Mouse (Mus musculus) embryo, embryonic 11.5 days (tissue): ENCODE measurements around the gene Usp20.
"Not testable (repeated sequence)": the region's sequence is repeated elsewhere in the genome, so short reads cannot be mapped to it uniquely, and the experiment has no call there.

Experiments
- DNase-seq: peaks from one replicate; pipeline ENCODE4 v3.0.0-alpha.2; 2012; ENCODE audit warnings: low read depth, low spot score

The Usp20 gene

DNA sequence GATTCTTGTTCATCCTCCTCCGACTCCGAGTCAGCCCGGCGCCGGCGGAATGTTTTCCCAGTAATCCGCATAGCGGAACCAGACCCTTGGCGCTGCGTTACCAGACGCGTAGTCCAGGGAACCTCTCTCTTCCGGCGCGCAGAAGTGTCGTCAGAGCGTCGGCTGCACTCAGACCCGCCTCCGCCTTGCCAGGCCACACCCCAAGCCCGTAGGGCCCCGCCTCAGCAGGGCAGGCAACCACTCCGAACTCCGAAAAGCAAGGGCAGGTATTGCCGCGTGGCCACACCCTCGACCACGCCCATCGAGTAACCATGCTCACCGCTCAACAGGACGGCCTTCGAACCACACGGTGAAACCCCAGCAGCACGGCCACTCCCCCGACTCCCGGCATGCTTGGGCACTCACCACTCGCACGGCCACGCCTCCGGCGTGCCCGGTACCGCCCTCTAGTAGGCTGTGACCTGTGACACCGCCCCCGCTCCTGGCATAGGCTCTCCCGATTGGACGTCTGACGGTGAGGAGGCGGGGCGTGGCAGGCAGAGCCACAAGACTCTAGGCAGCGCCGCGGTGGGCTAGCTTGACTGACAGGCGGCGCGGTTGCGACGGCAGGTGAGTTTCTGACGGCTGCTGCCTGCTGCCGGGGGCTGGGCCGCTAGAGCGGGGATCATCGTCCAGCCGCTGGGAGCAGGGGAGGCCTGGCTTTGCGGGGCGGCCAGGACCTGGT, at the start of gene Usp20, which contains the start of gene BC005624:
Gene Usp20 (plus strand): TSS at position 490 of the 724 bp plus-strand sequence.
Gene BC005624 (minus strand): TSS at position 412 of the 724 bp plus-strand sequence.
- DNase-seq: peak; percentile 100

DNA sequence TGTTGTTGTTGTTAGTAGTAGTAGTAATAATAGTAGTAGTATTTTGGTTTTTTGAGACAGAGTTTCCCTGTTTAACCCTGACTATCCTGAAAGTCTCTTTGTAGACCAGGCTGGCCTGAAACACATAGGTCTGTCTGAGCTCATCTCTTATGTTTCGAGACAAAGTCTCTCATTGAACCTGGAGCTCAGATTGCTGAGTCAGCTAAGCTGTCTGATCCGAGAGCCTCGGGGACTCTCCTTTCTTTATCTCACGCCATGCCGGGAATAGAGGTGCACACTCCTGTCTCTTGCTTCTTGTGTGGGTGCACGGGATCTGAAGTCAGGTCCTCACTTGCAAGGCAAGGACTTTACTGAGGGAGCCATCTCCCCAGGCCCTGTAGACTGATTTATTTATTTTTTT, 49.0 kb upstream of the Usp20 start:
- DNase-seq: no peak

DNA sequence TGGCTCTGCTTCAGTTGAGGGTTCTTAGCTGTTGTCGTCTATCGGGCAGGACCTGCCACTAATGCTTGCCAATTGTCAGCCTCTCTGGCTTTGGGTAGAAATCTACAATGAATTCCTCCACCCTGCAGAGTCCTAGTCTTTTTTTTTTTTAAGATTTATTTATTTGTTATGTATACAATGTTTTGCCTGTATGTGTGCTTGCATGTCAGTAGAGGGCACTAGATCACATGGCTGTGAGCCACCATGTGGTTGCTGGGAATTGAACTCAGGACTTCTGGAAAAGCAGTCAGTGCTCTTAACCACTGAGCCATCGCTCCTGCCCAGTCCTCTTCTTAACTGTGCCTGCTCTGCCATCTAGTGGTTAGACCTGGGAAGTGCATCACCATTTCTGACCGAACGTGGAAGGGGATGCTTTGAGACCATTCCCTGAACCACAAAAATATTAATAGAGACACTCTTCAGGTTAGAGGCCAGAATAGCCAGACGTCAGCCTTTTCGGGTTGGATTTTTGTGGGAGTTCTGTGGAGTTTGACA, 48.1 kb upstream of the Usp20 start:
- peak; percentile 68 for DNase-seq

DNA sequence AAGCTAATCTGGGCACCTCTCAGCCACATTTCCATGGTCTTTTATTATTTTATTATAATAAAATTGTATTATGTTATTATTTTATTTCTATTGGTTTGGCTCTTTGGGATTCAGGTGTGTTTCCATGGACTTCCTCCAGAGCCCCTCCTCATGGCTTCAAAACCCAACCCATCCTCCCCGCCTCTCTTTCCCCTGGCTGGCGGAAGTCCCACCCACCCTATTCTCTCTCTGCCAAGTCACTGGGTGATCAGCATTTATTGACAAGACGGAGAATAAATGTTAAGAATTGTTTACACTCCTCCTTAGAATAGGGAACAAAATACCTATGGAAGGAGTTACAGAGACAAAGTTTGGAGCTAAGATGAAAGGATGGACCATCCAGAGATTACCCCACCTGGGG, 45.3 kb upstream of the Usp20 start:
- DNase-seq: no peak

DNA sequence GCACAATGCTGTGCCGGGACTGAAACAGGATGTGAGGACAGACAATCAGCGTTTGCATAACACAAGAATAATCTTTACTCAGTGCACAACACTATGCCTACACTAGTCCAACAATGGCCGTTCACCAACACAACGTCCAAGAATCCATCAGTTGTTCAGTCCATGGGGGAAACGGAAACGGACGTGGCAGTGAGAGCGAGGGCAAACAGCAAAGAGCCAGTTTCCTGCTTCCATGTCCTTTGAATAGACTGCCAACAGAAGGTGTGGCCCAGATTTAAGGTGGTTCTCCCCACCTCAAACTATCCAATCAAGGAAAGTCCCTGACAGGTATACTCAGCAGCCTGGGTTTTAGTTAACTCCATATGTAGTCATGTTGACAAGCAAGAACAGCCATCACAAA, 44.3 kb upstream of the Usp20 start:
- no peak for DNase-seq

DNA sequence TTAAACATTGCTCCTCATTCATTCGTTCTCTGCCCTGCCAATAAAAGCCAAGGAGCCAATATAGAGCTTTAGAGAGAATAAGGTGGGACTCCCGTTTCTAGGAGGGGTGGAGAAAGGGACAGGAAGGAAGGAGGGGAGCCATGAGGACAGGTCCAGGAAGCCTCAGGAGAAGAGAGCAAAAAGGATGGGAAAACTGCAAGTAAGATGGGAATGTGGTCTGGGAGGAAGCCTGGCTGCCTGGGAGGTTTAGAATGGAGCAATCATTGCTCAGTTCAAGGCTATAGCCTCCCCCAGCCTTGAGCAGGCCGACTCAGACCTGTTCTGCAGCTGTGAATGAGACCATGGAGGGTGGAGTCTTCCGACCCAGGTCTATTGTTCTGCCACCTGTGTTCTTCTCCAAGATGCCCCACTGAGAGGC, 43.5 kb upstream of the Usp20 start:
- no peak for DNase-seq

DNA sequence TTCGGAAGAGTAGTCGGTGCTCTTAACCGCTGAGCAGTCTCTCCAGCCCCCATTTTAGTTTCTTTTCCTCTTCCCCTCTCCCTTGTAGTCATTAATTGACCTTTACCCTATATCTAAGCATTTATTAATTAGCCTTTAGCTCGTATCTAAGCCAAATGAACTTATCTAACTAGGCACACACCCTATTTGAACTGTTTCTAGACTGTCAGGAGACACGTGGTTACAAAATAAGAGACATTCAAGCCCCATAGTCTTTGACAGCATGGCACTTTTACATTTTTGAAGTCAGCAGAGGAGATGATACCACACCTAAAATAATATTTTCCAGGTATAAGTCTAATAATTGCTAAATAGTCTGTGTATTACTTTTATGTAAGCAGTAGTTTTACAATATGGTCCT, 40.5 kb upstream of the Usp20 start:
- no peak for DNase-seq

DNA sequence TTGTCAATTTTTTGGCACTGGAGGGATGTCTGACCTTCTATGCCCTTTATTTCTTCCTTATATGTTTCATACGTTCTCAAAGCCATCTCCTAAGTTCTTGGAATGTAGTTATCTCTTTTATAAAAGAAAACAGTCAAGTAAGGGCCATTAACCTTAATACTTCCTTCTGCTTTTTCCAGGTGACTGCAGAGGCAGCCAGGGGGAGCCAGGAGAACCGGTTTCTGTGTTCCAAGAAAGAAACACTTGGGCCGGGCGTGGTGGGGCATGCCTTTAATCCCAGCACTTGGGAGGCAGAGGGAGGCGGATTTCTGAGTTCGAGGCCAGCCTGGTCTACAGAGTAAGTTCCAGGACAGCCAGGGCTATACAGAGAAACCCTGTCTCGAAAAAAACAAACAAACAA, 40.0 kb upstream of the Usp20 start:
- DNase-seq: not testable (repeated sequence)

DNA sequence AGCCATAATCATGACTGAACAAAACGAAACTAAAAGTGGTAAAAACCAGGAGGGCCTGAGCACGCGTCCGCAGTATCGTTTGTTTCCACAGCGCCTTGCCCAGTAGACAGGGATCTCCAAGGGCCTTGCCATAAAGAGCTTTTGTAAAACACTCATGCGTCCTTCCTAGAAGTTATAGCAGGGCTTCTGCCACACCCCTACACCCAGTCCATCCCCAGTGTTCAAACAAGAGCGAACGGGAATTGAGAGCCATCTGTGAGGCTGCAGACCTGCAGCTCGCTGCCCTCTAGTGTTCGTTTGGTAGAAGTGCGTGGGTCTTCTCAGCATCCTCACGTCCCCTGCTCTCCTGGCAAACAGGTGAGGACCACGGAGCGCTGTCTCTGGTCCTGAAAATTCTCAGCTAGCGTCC, 39.5 kb upstream of the Usp20 start:
- DNase-seq: peak; percentile 78

DNA sequence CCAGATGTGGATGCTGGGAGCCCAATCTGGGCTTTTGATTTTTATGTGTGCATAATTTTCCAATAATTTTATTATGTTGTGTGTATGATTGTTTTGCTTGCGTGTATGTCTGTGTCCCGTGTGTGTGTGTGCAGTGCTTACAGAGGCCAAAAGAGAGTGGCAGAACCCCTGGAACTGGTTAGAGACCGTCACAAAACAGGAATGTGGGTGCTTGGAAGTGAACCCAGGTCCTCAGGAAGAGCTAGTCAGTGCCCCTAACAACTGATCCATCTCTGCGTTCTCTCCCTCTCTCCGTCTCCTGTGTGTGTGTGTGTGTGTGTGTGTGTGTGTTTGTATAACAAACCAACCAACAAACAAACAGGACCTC, 29.6 kb upstream of the Usp20 start:
- no peak for DNase-seq

DNA sequence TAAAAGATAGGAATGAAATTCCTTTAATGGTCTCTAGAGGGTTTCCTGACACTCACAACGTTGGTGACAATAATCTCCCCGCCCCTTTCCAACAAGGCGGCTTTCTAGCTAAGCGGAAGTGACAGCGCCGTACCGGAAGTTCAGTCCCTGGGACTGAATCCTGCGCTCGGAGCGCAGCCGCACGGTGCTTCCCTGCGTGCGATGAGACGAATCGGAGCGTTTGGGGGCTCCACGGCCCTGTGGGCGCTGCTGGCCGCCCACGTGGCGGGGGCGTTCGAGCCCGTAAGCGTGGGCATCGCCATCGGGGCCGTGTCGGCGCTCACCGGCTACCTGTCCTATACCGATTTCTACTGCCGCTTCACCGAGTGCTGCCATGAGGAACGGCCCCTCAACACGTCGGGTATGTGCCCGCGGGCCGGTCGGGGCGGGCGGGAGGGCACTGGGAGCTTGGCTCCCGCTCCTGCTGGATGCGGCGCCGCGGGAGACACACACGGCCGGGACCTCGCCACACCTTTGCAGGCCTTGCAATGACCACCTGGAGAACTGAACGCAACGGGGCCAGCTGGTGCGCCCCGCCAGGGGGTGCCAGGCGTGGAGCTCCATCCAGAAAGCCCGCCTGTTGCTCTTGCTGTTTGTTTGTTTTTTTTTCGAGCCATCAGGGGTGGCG, 29.1 kb upstream of the Usp20 start, which contains the start of gene Tor1b:
Gene Tor1b (plus strand): TSS at position 136 of the 667 bp plus-strand sequence.
- peak; percentile 80 for DNase-seq

DNA sequence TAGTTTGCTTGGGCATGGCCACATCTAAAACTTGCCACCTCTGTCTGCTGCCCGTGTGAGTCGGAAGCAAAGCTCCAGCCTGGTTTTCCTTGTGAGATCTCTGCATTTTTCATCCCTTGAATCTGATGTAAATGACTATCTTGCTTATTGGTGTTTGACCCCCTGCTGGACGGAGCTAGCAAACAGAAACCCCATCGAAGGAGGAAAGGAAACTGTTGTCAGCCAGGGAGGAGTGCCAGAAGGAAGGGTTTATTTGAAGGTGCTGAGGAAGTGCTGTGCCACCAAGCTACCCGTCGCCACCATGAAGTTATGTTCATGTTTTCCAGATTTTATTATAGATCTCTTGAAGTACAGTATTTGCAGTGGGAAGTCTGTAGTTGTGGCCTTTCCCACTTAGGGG, 27.3 kb upstream of the Usp20 start:
- no peak for DNase-seq

DNA sequence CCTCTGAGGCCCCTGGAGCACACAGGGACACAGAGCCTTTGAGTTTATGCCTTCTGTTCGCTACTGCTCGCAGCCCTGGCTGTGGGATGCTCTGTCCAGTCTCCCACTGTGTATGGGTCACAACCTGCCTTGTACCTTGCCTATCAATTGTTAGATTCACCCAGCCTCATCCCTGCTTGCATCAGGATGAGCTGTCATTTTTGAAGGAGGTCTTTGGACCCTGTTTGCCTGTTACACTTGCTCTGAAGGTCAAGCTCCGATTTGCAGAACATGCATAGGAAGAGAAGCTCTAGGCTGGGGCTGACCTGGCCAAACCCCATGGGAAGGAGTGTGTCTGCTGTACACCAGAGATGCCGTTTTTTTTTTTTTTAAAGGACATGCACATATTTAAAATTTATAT, 24.6 kb upstream of the Usp20 start:
- no peak for DNase-seq

DNA sequence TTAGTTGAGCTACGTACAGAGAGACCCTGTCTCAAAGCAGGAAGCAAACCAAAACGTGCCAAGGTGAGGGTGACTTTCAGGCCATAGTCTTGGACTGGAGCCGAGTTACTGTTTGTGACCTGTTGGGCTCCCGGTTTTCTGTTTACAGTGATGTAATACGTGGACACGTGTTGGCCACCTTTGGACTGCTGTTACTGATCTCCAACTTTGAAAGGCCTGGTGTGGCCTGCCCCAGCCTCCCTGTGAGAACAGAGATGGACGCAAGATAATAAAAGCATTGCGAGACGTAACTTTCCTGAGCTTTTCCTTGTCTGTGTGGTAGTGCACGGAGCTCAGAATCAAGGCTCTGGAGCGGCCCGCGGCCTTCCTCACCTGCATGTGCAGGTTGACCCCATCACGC, 23.4 kb upstream of the Usp20 start:
- no peak for DNase-seq

DNA sequence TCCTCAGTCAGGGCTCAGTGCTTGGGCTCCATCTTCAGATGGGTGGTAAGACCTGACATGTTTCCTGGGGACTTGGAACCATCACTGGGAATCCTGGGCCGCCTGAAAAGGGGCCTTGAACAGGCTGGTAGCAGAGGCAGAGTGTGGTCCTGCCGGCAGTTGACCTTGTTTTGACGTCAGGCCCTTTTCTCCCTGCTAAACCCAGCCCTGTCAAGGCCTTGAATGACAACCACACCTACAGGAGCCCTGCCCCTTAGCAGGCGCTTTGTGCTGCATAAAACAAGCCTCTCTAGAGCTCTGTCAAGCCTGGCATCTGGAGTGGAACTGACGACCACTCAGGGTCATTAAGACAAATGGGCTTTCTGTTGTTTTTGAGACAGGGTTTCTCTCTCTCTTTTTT, 22.2 kb upstream of the Usp20 start:
- no peak for DNase-seq

DNA sequence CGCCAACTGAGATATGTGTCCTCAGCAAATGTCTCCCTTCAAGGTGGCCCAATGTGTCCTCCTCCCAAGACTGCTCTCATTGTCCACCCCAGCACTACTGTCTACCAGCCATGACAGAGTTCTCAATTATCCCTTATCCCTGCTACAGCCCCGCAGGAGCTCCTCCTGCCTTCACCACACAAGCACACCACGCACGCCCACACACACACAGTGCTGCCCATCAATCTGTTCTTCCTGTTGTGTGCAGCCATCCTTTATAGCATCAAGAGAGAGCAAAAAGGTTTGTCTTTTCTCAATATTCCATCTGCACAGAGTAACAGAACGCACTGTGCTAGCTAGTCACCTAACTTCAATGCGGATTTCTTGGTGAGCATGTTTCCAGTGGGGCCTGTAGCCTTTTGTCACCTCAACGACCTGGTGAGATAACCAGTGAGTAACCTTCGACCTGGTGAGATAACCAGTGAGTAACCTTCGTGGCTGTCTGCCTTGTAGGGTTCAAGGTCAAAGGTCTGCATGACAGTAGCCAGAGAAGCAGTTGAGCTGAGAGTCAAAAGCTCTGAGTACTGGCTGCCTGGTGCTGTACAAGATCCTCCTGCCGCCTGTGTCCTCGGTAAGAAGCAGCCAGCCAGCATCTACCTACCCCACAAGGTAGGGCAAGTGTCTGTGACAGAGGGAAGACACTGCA, 19.4 kb upstream of the Usp20 start:
- no peak for DNase-seq

DNA sequence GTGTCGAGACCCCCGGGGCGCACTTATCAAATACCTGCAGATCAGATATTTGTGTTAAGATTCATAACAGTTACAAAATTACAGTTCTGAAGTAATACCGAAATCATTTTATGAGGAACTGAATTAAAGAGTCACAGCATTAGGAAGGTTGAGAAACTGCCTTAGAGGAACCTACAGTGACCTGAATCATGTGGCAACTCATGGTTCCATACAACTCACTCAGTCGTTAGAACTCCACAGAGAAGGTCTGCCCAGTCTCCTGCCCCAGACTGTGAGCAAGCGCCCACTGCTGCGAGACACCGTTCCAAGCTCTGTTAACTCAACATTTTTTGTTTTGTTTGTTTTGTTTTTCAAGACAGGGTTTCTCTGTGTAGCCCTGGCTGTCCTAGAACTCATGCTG, 16.5 kb upstream of the Usp20 start:
- DNase-seq: no peak

DNA sequence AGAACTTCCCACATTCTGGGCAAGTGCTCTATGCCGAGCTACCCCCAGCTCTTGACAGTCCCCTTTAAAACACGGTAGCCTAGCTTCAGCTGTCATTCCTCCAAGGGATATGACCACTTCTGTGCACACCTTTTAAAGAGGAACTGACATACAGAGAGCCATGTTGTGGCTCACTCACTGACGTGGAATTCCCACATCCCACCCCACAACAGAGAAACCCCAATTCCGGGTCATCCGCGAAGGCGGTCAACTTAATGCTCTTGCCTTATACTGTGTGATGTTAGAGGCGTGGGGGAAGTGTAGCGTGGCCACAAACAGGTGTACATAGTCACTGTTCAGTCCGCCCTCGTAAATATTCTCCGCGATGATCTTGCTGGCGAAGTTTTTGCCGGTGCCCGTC, 15.3 kb upstream of the Usp20 start:
- DNase-seq: no peak

DNA sequence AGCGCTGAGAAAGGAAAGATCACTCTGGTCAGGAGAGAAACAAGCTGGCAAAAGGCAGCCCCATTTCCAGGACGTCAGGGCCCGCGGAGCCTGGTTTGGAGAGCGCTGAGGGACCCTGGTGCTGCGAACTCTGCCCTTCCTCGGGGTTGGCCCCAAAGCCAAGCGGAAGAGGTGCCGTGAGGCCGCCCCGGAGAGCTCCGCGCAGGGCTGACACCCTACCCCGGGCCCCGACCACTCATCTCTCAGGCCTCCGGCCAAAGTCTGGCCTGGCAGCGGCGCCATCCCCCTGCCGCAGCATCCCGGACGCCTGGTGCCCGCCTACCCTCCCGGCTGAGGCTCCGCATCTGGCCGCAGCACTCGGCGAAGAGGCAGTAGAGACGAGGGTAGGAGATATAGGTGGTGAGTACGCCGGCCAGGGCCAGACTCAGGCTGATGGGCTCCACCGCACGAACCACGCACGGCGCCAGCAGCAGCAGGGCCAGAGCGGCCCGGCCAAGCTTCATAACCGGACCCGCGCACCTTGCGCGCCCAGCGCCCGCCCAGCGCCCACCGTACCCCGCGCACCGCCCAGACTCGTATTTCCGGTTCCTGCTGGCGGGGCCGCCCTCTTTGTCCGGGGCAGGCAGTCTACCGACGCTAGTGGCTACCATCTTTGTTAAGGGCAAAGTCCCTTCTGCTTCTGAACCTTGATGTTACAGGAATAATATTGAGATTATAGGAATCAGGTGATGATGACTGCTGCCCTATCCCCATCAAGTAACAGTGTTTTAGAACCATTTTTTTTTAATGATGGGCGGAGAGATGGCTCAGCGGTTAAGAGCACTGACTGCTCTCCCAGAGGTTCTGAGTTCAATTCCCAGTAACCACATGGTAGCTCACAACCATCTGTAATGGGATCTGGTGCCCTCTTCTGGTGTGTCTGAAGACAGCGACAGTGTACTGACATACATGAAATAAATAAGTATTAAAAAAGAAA, 14.4 kb upstream of the Usp20 start, which contains the start of gene Tor1a:
Gene Tor1a (minus strand): TSS at position 582 of the 976 bp plus-strand sequence.
- peak; percentile 78 for DNase-seq

DNA sequence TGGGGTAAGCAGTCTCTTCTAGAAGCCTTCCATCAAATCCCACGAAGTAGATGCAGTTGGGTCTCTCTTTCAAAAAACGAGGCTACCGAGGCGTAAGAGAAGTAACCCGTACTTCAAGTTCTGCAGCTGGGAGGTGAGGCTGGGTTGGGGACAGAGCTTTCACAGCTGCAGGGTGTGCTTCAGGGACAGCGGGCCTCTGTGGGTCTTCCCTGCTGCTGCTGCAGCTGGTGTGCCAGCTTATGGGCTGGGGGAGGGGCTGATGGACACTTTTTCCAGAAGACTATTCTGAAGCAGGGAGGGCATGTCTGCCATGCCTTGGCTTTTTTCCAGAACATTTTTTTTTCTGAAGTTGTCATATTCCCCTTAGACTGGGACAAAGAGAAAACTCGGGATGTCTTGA, 945 bp downstream of the Usp20 start:
- DNase-seq: no peak
